20 mouse cellular contexts compared by ENCODE assay signal in genomic region chr2:160613186-160613919, GRCm38 (mm10).
"Had no signal": no experiment of that assay in that cellular context is flagged by ENCODE, and none has a peak within 500 bp of the region (broad histone marks: within the 10 kb centered on the region; RNA-seq: fewer than 3 reads in every experiment).

No protein-coding gene starts in this region.

- DNase-seq: kidney, adult 11 months; kidney, adult 8-10 months; kidney, postnatal 10 days; kidney, postnatal 36 days; left cerebral cortex, postnatal 4 days; lung, adult 2 months; midbrain, embryonic 14.5 days; right cerebral cortex, adult 18-20 months; right cerebral cortex, postnatal 14 days; right cerebral cortex, postnatal 4 days; thymus, adult 2 months; thymus, postnatal 14 days had no signal

- H3K36me3 ChIP-seq: intestine, embryonic 15.5 days; kidney, embryonic 15.5 days; limb, embryonic 12.5 days; limb, embryonic 15.5 days; liver, embryonic 12.5 days; neural tube, embryonic 12.5 days; neural tube, embryonic 15.5 days had no signal

- H3K4me2 ChIP-seq: intestine, embryonic 15.5 days; kidney, embryonic 15.5 days; limb, embryonic 12.5 days; limb, embryonic 15.5 days; liver, embryonic 12.5 days; neural tube, embryonic 12.5 days; neural tube, embryonic 15.5 days had no signal

- H3K27me3 ChIP-seq: intestine, embryonic 15.5 days; kidney, embryonic 15.5 days; limb, embryonic 12.5 days; limb, embryonic 15.5 days; neural tube, embryonic 12.5 days; neural tube, embryonic 15.5 days had no signal

- H3K27ac ChIP-seq: intestine, embryonic 15.5 days; kidney, embryonic 15.5 days; limb, embryonic 12.5 days; limb, embryonic 15.5 days; liver, embryonic 12.5 days; neural tube, embryonic 12.5 days; neural tube, embryonic 15.5 days; stomach, postnatal 0 days had no signal

- H3K9ac ChIP-seq: intestine, embryonic 15.5 days; kidney, embryonic 15.5 days; limb, embryonic 12.5 days; limb, embryonic 15.5 days; liver, embryonic 12.5 days; neural tube, embryonic 12.5 days; neural tube, embryonic 15.5 days had no signal

- H3K4me1 ChIP-seq: intestine, embryonic 15.5 days; kidney, embryonic 15.5 days; limb, embryonic 12.5 days; neural tube, embryonic 12.5 days; neural tube, embryonic 15.5 days had no signal

- H3K4me3 ChIP-seq: intestine, embryonic 15.5 days; kidney, embryonic 15.5 days; limb, embryonic 12.5 days; limb, embryonic 15.5 days; liver, embryonic 12.5 days; neural tube, embryonic 12.5 days; neural tube, embryonic 15.5 days had no signal

- H3K9me3 ChIP-seq: intestine, embryonic 15.5 days; kidney, embryonic 15.5 days; limb, embryonic 12.5 days; limb, embryonic 15.5 days; liver, embryonic 12.5 days; neural tube, embryonic 12.5 days; neural tube, embryonic 15.5 days had no signal

- ATAC-seq: intestine, embryonic 15.5 days; liver, embryonic 12.5 days had no signal
